Mouse (Mus musculus) CH12.LX (cell line): Measurements from ENCODE around the gene Prr29. TPM values are rescaled to one million over a fixed set of nuclear protein-coding genes. Genes with fewer than 3 reads are reported as not detected.

Experiments
- DNase-seq: peaks from one replicate; pipeline ENCODE4 v3.0.0-alpha.2; 2013; ENCODE audit errors: extremely low read depth
- H3K27ac ChIP-seq: 2 replicates; pipeline ENCODE4 v1.5.1; 2012; ENCODE audit warnings: low read depth, mild to moderate bottlenecking, control low read depth, moderate library complexity; ENCODE audit not compliant: insufficient read depth
- H3K27me3 ChIP-seq: replicated peaks from 2 replicates; pipeline ENCODE3; 2012; ENCODE audit warnings: inconsistent platforms
- H3K36me3 ChIP-seq, 2 experiments: replicated peaks in 1 of 2; 2 replicates each; pipeline versions ENCODE3 to v1.6.1; 2012; ENCODE audit warnings: inconsistent platforms in 1 of 2, low read length in 1 of 2, mild to moderate bottlenecking in 1 of 2, mixed read lengths in 1 of 2, moderate library complexity in 1 of 2; ENCODE audit not compliant: control insufficient read depth in 1 of 2, insufficient read depth in 1 of 2
- H3K4me1 ChIP-seq, 2 experiments: 2 replicates each; pipeline ENCODE4 v1.6.1; 2012; ENCODE audit warnings: inconsistent platforms in 1 of 2, moderate library complexity in 1 of 2; ENCODE audit not compliant: insufficient read depth in 2 of 2, control insufficient read depth in 1 of 2
- H3K4me2 ChIP-seq: 2 replicates; pipeline ENCODE4 v1.6.1; 2012; ENCODE audit warnings: low read depth, mild to moderate bottlenecking, control low read depth; ENCODE audit not compliant: poor library complexity, insufficient read depth, severe bottlenecking
- H3K4me3 ChIP-seq, 3 experiments: fragments of 150-350 bp in 1 of 3; sonication (generic) in 1 of 3; replicated peaks in 1 of 3; 2 replicates each; pipeline versions ENCODE3 to v1.5.1; 2011 to 2012; ENCODE audit warnings: low read depth in 2 of 3, low read length in 2 of 3, mild to moderate bottlenecking in 2 of 3, moderate library complexity in 2 of 3, control low read depth in 1 of 3, improper control_type of control experiment in 1 of 3, inconsistent platforms in 1 of 3, mixed read lengths in 1 of 3; ENCODE audit not compliant: poor library complexity in 1 of 3
- H3K79me2 ChIP-seq: replicated peaks from 2 replicates; pipeline ENCODE4 v1.6.1; 2012; ENCODE audit warnings: mild to moderate bottlenecking, moderate library complexity; ENCODE audit not compliant: control insufficient read depth, poor library complexity, insufficient read depth, severe bottlenecking; ENCODE audit errors: extremely low read depth
- H3K9ac ChIP-seq: 2 replicates; pipeline ENCODE4 v1.6.1; 2012; ENCODE audit warnings: low read depth, mild to moderate bottlenecking, control low read depth, moderate library complexity; ENCODE audit not compliant: insufficient read depth
- H3K9me3 ChIP-seq: replicated peaks from 2 replicates; pipeline ENCODE3; 2012; ENCODE audit warnings: low read length, inconsistent platforms, mixed read lengths
- CTCF ChIP-seq, 2 experiments: IDR thresholded peaks in 1 of 2; conservative IDR thresholded peaks in 1 of 2; 2 replicates each; pipeline ENCODE4 v1.5.1; 2011 to 2012; ENCODE audit warnings: low read depth in 2 of 2, low read length in 2 of 2, improper control_type of control experiment in 1 of 2, inconsistent platforms in 1 of 2, mild to moderate bottlenecking in 1 of 2, moderate library complexity in 1 of 2
- E2F4 ChIP-seq: IDR thresholded peaks from 2 replicates; pipeline ENCODE4 v1.6.1; 2011; ENCODE audit warnings: low read depth, low read length, improper control_type of control experiment; ENCODE audit not compliant: insufficient replicate concordance
- ELF1 ChIP-seq: IDR thresholded peaks from 2 replicates; pipeline ENCODE4 v1.6.1; 2014; ENCODE audit warnings: low read depth, mild to moderate bottlenecking, inconsistent platforms, low read length, improper control_type of control experiment
- JUN ChIP-seq: IDR thresholded peaks from 2 replicates; pipeline ENCODE4 v1.6.1; 2011; ENCODE audit warnings: low read depth, mild to moderate bottlenecking, low read length, improper control_type of control experiment, moderate library complexity; ENCODE audit not compliant: insufficient read depth
- KAT2A ChIP-seq: IDR thresholded peaks from 2 replicates; pipeline ENCODE4 v1.6.1; 2012; ENCODE audit warnings: low read length, improper control_type of control experiment, inconsistent platforms; ENCODE audit not compliant: insufficient replicate concordance
- MAFK ChIP-seq: IDR thresholded peaks from 2 replicates; pipeline ENCODE4 v1.6.1; 2011; ENCODE audit warnings: low read length, improper control_type of control experiment; ENCODE audit not compliant: insufficient replicate concordance
- MEF2A ChIP-seq: IDR thresholded peaks from 2 replicates; pipeline ENCODE4 v1.6.1; 2014; ENCODE audit warnings: low read depth, mild to moderate bottlenecking, inconsistent platforms, low read length, improper control_type of control experiment, borderline replicate concordance
- MXI1 ChIP-seq: IDR thresholded peaks from 2 replicates; pipeline ENCODE4 v1.6.1; 2011; ENCODE audit warnings: mild to moderate bottlenecking, low read depth, low read length, improper control_type of control experiment
- MYC ChIP-seq: IDR thresholded peaks from 2 replicates; pipeline ENCODE4 v1.6.1; 2011; ENCODE audit warnings: low read depth, mild to moderate bottlenecking, improper control_type of control experiment, low read length
- PAX5 ChIP-seq: IDR thresholded peaks from 2 replicates; pipeline ENCODE4 v1.6.1; 2012; ENCODE audit warnings: low read length, inconsistent platforms, mixed read lengths
- POLR2AphosphoS2 ChIP-seq: IDR thresholded peaks from 2 replicates; pipeline ENCODE4 v1.6.1; 2011; ENCODE audit warnings: low read depth, low read length, improper control_type of control experiment
- RAD21 ChIP-seq: IDR thresholded peaks from 2 replicates; pipeline ENCODE4 v1.6.1; 2011; ENCODE audit warnings: low read depth, mild to moderate bottlenecking, low read length, improper control_type of control experiment, moderate library complexity
- SIN3A ChIP-seq: IDR thresholded peaks from 2 replicates; pipeline ENCODE4 v1.6.1; 2012; ENCODE audit warnings: low read length, improper control_type of control experiment, inconsistent platforms
- SMC3 ChIP-seq: IDR thresholded peaks from 2 replicates; pipeline ENCODE4 v1.6.1; 2011; ENCODE audit warnings: low read depth, low read length, improper control_type of control experiment
- USF2 ChIP-seq: conservative IDR thresholded peaks from 2 replicates; pipeline ENCODE4 v1.6.1; 2011; ENCODE audit warnings: low read depth, low read length, improper control_type of control experiment
- ZC3H11A ChIP-seq: IDR thresholded peaks from 2 replicates; pipeline ENCODE4 v1.6.1; 2012; ENCODE audit warnings: low read depth, mild to moderate bottlenecking, inconsistent platforms, low read length, improper control_type of control experiment
- ZKSCAN1 ChIP-seq: IDR thresholded peaks from 2 replicates; pipeline ENCODE4 v1.6.1; 2012; ENCODE audit warnings: low read depth, inconsistent platforms, low read length, improper control_type of control experiment, borderline replicate concordance
- dilution Hi-C: fragments of 300-500 bp; cut with MboI; formaldehyde crosslinking; loops from 2 replicates; pipeline ENCODE4 v1.14.3; 2020; ENCODE audit warnings: low sequenced_read_pairs; ENCODE audit not compliant: extremely low pct_unique_long_range_greater_than_20kb, extremely low pct_ligation_motif_present
- in situ Hi-C: fragments of 300-500 bp; cut with MboI; formaldehyde crosslinking; loops from 3 replicates; pipeline ENCODE4 v1.14.3; 2019; ENCODE audit warnings: low sequenced_read_pairs, low pct_ligation_motif_present, low pct_unique_long_range_greater_than_20kb, mixed read lengths
- polyA plus RNA-seq: library from polyadenylated mRNA; unstranded; fragments of >175 nt; gene quantifications from 2 replicates; pipeline ENCODE4 v1.2.1, GENCODE M21; 2012; ENCODE audit warnings: low read depth; ENCODE audit not compliant: insufficient read length
- total RNA-seq, 2 experiments: library from RNA; depleted of rRNA; stranded (reverse); fragments of 300-350 nt in 1 of 2; fragments of >200 nt in 1 of 2; gene quantifications; 2 replicates each; pipeline ENCODE4 v1.2.3; 2012 to 2014

The Prr29 gene
- total and polyA plus RNA-seq, 3 experiments: 0.17 to 0.21 TPM; not detected in 1

DNA sequence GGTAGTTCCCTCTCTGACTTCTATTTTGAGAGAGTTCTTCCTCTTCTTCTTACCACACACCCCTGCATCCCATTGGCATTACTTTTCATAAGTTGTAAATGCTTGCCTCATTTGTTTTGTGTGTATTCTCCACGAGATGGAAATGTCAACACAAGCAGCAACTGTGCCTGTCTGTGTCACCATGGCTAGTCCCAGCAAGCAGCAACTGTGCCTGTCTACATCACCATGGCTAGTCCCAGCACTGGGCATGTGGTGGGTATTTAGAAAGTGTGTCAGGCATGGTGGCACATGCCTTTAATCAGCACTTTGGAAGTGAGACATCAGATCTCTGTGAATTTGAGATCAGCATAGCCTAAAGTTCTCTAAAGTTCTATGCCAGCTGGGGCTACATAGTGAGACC, 11.1 kb upstream of the Prr29 start:
- dilution Hi-C loops: no loop called here

DNA sequence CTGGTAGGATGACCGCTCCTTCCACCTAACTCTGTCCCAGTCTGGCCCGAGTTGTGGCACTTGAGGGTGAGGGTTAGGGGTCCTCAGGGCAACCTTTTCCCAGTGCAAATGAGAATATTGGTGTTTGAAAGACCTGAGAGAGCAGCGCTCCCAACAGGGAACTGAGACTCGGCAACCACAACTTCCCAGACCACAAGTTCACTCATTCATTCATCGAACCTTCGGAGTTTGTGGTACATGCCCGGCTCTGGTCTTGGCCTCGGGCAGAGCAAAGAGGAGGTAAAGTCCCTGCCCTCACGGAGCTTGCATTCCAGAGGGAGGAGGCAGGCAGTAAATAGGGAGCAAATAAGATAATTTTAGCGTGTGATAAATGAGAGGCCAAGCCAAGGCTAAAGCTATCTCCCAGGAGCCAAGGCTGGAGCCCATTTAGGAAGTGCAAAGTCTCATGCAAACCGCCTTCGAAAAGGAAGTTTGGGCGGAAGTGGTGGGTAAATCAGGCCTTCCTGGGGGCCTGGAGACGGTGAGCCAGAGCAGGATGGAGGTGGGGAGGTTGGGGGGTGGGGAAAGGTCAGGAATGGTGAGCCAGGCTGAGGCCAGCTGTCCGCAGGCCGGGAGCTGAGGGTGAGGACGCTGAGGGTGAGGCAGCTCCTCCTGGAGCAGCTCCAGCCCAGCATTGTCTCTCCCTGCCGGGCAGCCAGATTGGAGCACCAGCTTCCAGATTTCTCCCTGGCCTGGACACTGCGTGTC, 9.7 kb upstream of the Prr29 start:
- Histone ChIP-seq H3K4me2 (no peak overlapping the region), H3K27ac (no peak overlapping the region)
- TF ChIP-seq MXI1: no peak

More for the DNA sequence above, 11.1 kb upstream of the Prr29 start:
- in situ Hi-C loops: no loop called here
- Histone ChIP-seq H3K4me2 (no peak overlapping the region), H3K27me3 (peaks cover 76% of the 10 kb centered on the region), H3K79me2 (no peaks in the 10 kb centered on the region), H3K27ac (no peak overlapping the region), H3K4me1 (peaks cover 11% of the 10 kb centered on the region in 2 experiments; a peak in 3 of 4 replicates), H3K9ac (no peak overlapping the region), H3K9me3 (no peaks in the 10 kb centered on the region), H3K4me3 (no peak overlapping the region), H3K36me3 (no peaks in the 10 kb centered on the region)
- DNase-seq: no peak
- TF ChIP-seq ZC3H11A (no peak), ELF1 (no peak), MEF2A (no peak), MYC (no peak), POLR2AphosphoS2 (no peak), MAFK (no peak), SIN3A (no peak), KAT2A (no peak), USF2 (no peak), CTCF (conservative IDR thresholded peaks at IDR 0.05 in 1 of 2, IDR thresholded peaks at IDR 0.05 in 1 of 2; ENCODE audit: low read depth in 2 of 2, low read length in 2 of 2) (no peak), PAX5 (no peak), RAD21 (no peak), SMC3 (no peak), E2F4 (no peak), ZKSCAN1 (no peak), JUN (no peak)

More for the DNA sequence above, 9.7 kb upstream of the Prr29 start:
- Histone ChIP-seq H3K9ac (no peak overlapping the region), H3K27me3 (peaks cover 64% of the 10 kb centered on the region), H3K4me3 (no peak overlapping the region), H3K9me3 (no peaks in the 10 kb centered on the region), H3K36me3 (no peaks in the 10 kb centered on the region), H3K4me1 (peaks cover 11% of the 10 kb centered on the region in 2 experiments; a peak in 3 of 4 replicates), H3K79me2 (no peaks in the 10 kb centered on the region)
- no peak for DNase-seq
- dilution Hi-C loops: no loop called here
- in situ Hi-C loops: no loop called here
